Mouse (Mus musculus) bone marrow macrophage, adult 2 months (primary cell): Measurements from ENCODE around the gene Terb2.

Experiments used
- CTCF ChIP-seq: IDR thresholded peaks from 2 replicates; pipeline ENCODE4 v1.5.1; 2012; ENCODE audit warnings: low read depth, mild to moderate bottlenecking, low read length, moderate library complexity
- POLR2A ChIP-seq: IDR thresholded peaks from 2 replicates; pipeline ENCODE4 v1.6.1; 2012; ENCODE audit warnings: mild to moderate bottlenecking, low read depth, low read length, borderline replicate concordance

- TF ChIP-seq CTCF (no peak), POLR2A (no peak)
These were observed 36.8 kb upstream of the Terb2 start for GRCm38 (mm10) chr2:122149316-122149715.
